Mouse (Mus musculus): ENCODE data around the gene Trim21. TPM values are rescaled to one million over a fixed set of nuclear protein-coding genes. Genes with fewer than 3 reads are reported as not detected.

Gene Trim21
- polyA plus RNA-seq (2015; fragmentation: Nextera tagmentation; extraction: Ambion mirVana) = 0.63 and 0.68 TPM in 2 replicates

DNA sequence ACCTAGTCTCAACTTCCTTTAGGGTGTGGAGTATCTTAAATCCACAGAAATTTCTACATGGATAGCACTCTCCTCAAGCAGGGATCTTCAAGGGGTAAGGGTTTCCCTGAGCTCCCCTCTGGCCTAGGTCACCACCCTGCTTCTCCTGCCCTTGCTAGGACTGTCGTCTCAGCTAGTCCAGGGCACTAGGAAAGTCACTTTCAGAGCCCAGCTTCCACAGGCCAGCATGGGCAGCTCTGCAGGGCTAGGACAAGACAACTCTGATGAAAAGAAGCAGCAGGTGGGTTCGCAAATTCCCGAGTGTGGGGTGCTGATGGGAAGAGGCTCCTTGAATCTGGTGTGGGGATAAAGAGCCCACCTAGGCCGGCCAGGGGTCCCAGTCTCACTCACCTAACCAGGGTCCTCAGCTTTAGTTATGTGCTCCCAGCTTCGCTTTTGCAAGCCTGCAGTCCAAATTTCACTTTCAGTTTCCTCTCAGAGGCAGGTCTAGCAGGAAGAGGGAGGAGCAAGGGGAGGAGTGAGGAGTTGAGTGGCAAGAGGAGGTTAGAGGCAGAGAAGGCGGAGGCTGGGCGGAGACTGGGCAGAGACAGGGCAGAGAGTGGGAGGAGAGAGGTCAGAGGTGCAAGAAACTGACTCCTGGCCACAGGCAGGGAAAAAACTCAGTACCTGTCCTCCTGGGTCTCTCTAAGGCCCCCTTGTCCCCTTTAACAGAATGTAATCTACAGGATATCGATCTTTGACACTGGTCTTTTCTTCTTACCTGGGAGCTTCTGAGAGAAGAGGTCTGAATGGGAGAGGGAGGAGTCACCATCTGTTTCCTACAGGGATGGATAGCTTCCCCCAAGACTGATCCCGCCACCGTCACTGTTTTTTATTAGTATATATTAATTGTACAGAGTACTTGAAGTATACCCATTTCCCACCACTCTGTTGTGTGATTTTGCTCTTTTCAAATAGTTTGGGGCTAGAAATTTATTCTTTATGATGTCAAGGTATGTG lies at the start of gene Trim21:
Gene Trim21 (minus strand): TSS at position 488 of the 999 bp plus-strand sequence.
- peak; percentile 100 for ATAC-seq (ENCODE audit: low FRiP score, low TSS enrichment)
- Histone ChIP-seq H3K4me1 (replicated peaks; ENCODE audit: control insufficient read depth, insufficient read depth) (no peaks in the 10 kb centered on the region), H3K4me3 (ENCODE audit: low read depth, low read length) (peak within 1 kb of the TSS; percentile 54), H3K27me3 (ENCODE audit: control insufficient read depth, insufficient read depth, low read length) (no peaks in the 10 kb centered on the region), H3K9me3 (ENCODE audit: control insufficient read depth, low read length) (no peaks in the 10 kb centered on the region), H3K36me3 (ENCODE audit: control insufficient read depth, insufficient read depth, low read length) (0 out of 2 replicates have a peak, but pooled peaks cover 2% of the 10 kb centered on the region), H3K27ac (replicated peaks) (peak within 1 kb of the TSS; percentile 20), H3K4me2 (replicated peaks; ENCODE audit: low read depth) (peak within 1 kb of the TSS; percentile 79), H3K9ac (ENCODE audit: low read length) (peak within 1 kb of the TSS; percentile 69)
- 14% methylated on average over 10 of the region's 10 CpGs for WGBS
- peak; percentile 89 for DNase-seq (ENCODE audit: low spot score)
- TF ChIP-seq EP300 (optimal IDR thresholded peaks at IDR 0.05) (no peak), CTCF (IDR thresholded peaks at IDR 0.05; ENCODE audit: low read depth) (no peak)

DNA sequence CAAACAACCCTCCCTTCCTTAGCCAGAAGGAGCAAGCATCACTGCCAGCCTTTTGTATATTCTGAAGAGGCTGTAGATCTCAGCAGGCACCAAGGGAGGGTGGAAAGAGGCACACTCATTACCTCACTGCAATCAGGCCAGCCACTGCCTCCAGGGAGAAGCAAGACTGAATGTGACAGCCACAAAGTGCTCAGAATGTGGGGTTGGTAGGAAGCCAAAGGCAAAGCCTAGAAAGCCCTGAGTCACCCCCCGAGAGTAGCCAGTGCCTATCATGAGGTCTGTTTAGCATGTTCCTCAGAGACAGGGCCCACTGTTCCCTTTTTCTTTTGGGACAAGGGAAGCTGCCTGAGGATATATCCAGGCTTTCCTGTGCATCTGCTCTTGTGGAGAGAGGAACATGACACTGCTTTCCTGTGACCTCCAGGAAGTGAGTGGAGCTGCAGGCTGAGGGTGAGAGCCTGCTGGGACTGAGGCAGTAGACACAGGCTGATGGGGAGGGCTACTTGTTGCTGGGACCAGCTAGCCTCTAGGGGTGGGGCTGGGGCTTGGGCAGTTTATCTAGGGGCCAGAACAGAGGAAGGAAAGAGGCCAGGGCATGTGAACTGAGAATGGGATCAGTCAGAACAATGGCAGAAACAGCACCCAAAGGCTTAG lies 32.2 kb upstream of the Trim21 start, which contains the start of gene Olfr552:
Gene Olfr552 (plus strand): TSS at position 393 of the 654 bp plus-strand sequence.
- H3K36me3 ChIP-seq (ENCODE audit: control insufficient read depth, insufficient read depth, low read length) = no peaks in the 10 kb centered on the region
- WGBS = 71% methylated on average over 1 of the region's 1 CpGs
- H3K9ac ChIP-seq (ENCODE audit: low read length) = no peak within 1 kb of the TSS
- H3K4me3 ChIP-seq (ENCODE audit: low read depth, low read length) = no peak within 1 kb of the TSS
- H3K4me1 ChIP-seq (replicated peaks; ENCODE audit: control insufficient read depth, insufficient read depth) = no peaks in the 10 kb centered on the region
- no peak for TF ChIP-seq EP300 (optimal IDR thresholded peaks at IDR 0.05)
- no peak for TF ChIP-seq CTCF (IDR thresholded peaks at IDR 0.05; ENCODE audit: low read depth)
- no peaks in the 10 kb centered on the region for H3K9me3 ChIP-seq (ENCODE audit: control insufficient read depth, low read length)
- H3K27me3 ChIP-seq (ENCODE audit: control insufficient read depth, insufficient read depth, low read length) = no peaks in the 10 kb centered on the region
- H3K27ac ChIP-seq (replicated peaks) = no peak within 1 kb of the TSS
- DNase-seq (ENCODE audit: low spot score) (no peak), ATAC-seq (ENCODE audit: low FRiP score, low TSS enrichment) (no peak)
- no peak within 1 kb of the TSS for H3K4me2 ChIP-seq (replicated peaks; ENCODE audit: low read depth)

DNA sequence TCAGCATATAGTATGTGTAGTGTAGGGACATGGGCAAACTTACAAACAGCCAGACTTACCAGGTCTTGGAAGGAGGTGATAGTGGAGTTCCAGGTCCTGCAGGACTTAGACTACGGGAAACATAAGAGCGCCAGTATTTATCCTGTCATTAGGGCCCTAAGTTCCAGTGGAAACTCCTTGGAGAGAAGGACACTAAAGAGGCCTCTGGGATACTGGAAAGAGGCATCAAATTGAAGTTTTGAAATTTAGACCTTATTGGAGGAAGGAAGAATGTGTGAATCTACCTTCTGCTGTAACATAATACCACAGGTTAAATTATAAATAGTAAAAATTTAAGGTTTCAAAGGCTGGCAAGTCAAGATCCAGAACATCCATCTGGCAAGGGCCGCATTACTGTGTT lies 26.5 kb upstream of the Trim21 start, which contains the start of gene Olfr551:
Gene Olfr551 (minus strand): TSS at position 101 of the 400 bp plus-strand sequence.
- TF ChIP-seq CTCF (IDR thresholded peaks at IDR 0.05; ENCODE audit: low read depth) = no peak
- no peak for TF ChIP-seq EP300 (optimal IDR thresholded peaks at IDR 0.05)
- WGBS = 84% methylated on average over 3 of the region's 3 CpGs
- ATAC-seq (ENCODE audit: low FRiP score, low TSS enrichment) = no peak

DNA sequence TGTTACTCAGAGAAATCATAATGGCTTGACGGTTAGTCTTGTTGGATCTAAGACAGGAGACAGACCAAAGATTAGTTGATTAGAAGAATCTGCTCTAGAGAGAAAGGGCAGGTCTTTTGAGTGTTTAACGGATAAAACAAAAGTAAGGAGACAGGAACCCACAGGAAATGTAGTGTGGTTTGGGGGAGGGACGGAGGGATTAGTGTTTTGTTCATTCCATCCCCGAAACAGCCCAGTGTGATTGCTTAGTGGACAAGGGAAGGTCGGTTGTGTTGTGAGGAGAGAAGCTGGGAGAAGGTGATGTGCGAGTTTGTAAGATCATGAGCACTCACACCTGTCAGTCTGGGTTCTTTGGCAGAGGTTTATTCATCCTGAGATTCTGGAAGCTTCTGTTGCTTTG lies 10.7 kb upstream of the Trim21 start:
- Histone ChIP-seq H3K4me1 (replicated peaks; ENCODE audit: control insufficient read depth, insufficient read depth) (no peaks in the 10 kb centered on the region), H3K4me3 (ENCODE audit: low read depth, low read length) (no peak overlapping the region), H3K27ac (replicated peaks) (no peak overlapping the region), H3K4me2 (replicated peaks; ENCODE audit: low read depth) (no peak overlapping the region), H3K36me3 (ENCODE audit: control insufficient read depth, insufficient read depth, low read length) (no peaks in the 10 kb centered on the region), H3K9ac (ENCODE audit: low read length) (no peak overlapping the region), H3K27me3 (ENCODE audit: control insufficient read depth, insufficient read depth, low read length) (no peaks in the 10 kb centered on the region), H3K9me3 (ENCODE audit: control insufficient read depth, low read length) (no peaks in the 10 kb centered on the region)
- TF ChIP-seq CTCF (IDR thresholded peaks at IDR 0.05; ENCODE audit: low read depth) (no peak), EP300 (optimal IDR thresholded peaks at IDR 0.05) (no peak)
- 57% methylated on average over 6 of the region's 6 CpGs for WGBS
- ATAC-seq (ENCODE audit: low FRiP score, low TSS enrichment) (no peak), DNase-seq (ENCODE audit: low spot score) (no peak)

More for the DNA sequence above, 26.5 kb upstream of the Trim21 start, which contains the start of gene Olfr551:
- Histone ChIP-seq H3K36me3 (ENCODE audit: control insufficient read depth, insufficient read depth, low read length) (no peaks in the 10 kb centered on the region), H3K9ac (ENCODE audit: low read length) (no peak within 1 kb of the TSS), H3K9me3 (ENCODE audit: control insufficient read depth, low read length) (no peaks in the 10 kb centered on the region), H3K4me1 (replicated peaks; ENCODE audit: control insufficient read depth, insufficient read depth) (no peaks in the 10 kb centered on the region), H3K4me2 (replicated peaks; ENCODE audit: low read depth) (no peak within 1 kb of the TSS), H3K27ac (replicated peaks) (no peak within 1 kb of the TSS), H3K4me3 (ENCODE audit: low read depth, low read length) (no peak within 1 kb of the TSS), H3K27me3 (ENCODE audit: control insufficient read depth, insufficient read depth, low read length) (no peaks in the 10 kb centered on the region)
- no peak for DNase-seq (ENCODE audit: low spot score)

DNA sequence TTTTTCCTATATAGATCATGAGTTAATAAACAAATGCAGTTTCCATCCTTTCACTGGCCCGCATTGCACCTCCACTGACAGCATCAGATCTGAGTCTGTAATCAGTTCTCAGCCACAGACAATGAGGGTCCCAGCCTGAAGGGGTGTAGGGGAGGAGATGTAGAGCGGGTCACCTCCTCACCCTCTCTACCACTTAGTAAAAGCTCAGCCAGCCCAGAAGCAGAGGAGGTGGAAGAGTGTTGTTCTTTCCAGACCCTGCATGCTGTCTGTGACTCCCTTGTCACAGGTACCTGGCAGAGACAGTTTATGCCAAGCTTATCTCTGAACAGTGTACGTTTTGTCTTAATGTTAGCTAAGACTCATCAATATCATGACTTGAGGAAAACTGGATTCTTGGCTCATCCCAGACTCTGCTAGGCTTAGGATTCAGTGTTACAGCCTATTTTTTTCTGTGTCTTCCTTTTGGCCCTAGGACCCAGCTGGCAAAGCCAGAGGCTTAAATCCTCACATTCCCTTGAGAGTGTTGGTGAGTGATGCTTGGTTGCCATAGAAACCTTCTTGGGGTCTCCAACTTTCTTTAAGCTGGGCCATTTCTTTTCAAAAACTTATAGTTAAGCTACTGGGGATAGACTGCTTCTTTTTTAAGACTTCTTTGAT lies 8.0 kb upstream of the Trim21 start:
- H3K4me3 ChIP-seq (ENCODE audit: low read depth, low read length) = no peak overlapping the region
- no peak overlapping the region for H3K27ac ChIP-seq (replicated peaks)
- H3K9ac ChIP-seq (ENCODE audit: low read length) = no peak overlapping the region
- no peaks in the 10 kb centered on the region for H3K27me3 ChIP-seq (ENCODE audit: control insufficient read depth, insufficient read depth, low read length)
- H3K9me3 ChIP-seq (ENCODE audit: control insufficient read depth, low read length) = no peaks in the 10 kb centered on the region
- DNase-seq (ENCODE audit: low spot score) (no peak), ATAC-seq (ENCODE audit: low FRiP score, low TSS enrichment) (no peak)
- TF ChIP-seq CTCF (IDR thresholded peaks at IDR 0.05; ENCODE audit: low read depth) (no peak), EP300 (optimal IDR thresholded peaks at IDR 0.05) (no peak)
- no peaks in the 10 kb centered on the region for H3K4me1 ChIP-seq (replicated peaks; ENCODE audit: control insufficient read depth, insufficient read depth)
- 72% methylated on average over 3 of the region's 3 CpGs for WGBS
- no peak overlapping the region for H3K4me2 ChIP-seq (replicated peaks; ENCODE audit: low read depth)
- H3K36me3 ChIP-seq (ENCODE audit: control insufficient read depth, insufficient read depth, low read length) = no peaks in the 10 kb centered on the region

Measured in stomach, postnatal 0 days (tissue).